In the genomic region with DNA sequence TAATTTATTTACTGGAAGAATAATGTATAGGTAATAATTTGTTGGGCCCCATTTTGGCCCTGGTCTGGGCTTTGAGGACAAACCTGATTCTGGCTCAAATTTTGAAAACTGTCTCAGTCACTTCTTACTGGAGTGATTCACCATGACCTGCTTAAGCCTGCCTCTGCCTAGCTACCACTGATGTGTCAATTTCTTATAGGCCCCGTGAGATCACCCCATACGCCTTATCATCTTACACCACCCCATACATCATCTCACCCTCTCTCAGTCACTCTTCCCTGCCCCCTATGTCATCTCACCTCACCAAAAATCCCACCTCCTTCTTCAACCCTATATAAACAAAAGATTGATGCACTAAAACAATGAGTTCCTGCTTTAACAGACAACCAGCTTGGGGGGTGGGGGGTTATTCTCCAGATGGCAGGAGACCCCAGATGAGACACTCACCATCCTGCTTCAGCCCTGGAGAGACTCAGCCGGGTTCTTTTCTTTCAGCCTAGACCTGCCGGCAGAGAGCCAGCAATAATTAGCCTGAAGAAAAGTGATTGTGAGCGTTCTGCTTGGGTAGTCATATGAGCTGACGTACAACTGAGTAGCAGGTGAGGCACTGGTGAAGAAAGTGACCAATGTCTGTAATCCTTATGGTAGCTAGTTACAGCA, we compare ENCODE assay signal across 23 mouse cellular contexts.
A peak's percentile ranks its signal among the peaks of the same experiment; 100 is the strongest.
DNase-seq lines count a peak whose midpoint lies in the region; TF ChIP-seq lines count a peak whose summit lies in the region.
"Had no signal": no experiment of that assay in that cellular context is flagged by ENCODE, and none has a peak within 500 bp of the region (broad histone marks: within the 10 kb centered on the region; RNA-seq: fewer than 3 reads in every experiment).

No protein-coding gene starts in this region.

- DNase-seq in spleen, adult 12 weeks (ENCODE audit: low spot score), result peak; percentile 8
- no peak for DNase-seq in spleen, postnatal 14 days (ENCODE audit: low spot score in 2 of 2)
- DNase-seq in A20 (ENCODE audit: low read depth, low spot score), result peak; percentile 87
- DNase-seq in B cell, adult 2 months, result peak; percentile 15 to 38
- DNase-seq in retina, postnatal 1 day, result peak; percentile 9
- DNase-seq in heart, adult 8-10 months (ENCODE audit: low spot score), result no peak
- no peak for DNase-seq in lung, adult 2 months
- DNase-seq: adrenal gland, adult 2 months; adrenal gland, postnatal 25 days; cerebellum, adult 11-12 months; cerebellum, adult 8-10 months; cerebellum, postnatal 36 days; embryo, embryonic 11 days; gastrocnemius, postnatal 10 days; gastrocnemius, postnatal 36 days; heart, adult 2 months had no signal

- H3K4me1 ChIP-seq in lung, adult 2 months (ENCODE audit: control insufficient read depth, insufficient read depth, low read length), result no peaks in the 10 kb centered on the region
- H3K4me1 ChIP-seq: embryonic facial prominence, embryonic 10.5 days; embryonic facial prominence, embryonic 13.5 days; forebrain, embryonic 12.5 days; forebrain, embryonic 15.5 days; hindbrain, embryonic 12.5 days; hindbrain, embryonic 15.5 days had no signal

- WGBS in lung, adult 2 months, result 75% methylated on average over 6 of the region's 6 CpGs

- TF ChIP-seq CTCF in lung, adult 2 months (IDR thresholded peaks at IDR 0.05; ENCODE audit: insufficient read depth, low read length), result no peak

- no peak for TF ChIP-seq POLR2A in lung, adult 2 months (IDR thresholded peaks at IDR 0.05; ENCODE audit: borderline replicate concordance, extremely low read depth, low read depth, low read length)

- no peak overlapping the region for H3K4me3 ChIP-seq in lung, adult 2 months (replicated peaks; ENCODE audit: extremely low read depth, low read depth, low read length)
- H3K4me3 ChIP-seq: embryonic facial prominence, embryonic 10.5 days; embryonic facial prominence, embryonic 13.5 days; erythroblast, embryonic 14.5 days; forebrain, embryonic 12.5 days; forebrain, embryonic 15.5 days; heart, adult 2 months; hindbrain, embryonic 12.5 days; hindbrain, embryonic 15.5 days had no signal

Comparison
In these comparisons a context has a peak if more than half of its experiments do, and no peak if none do; other contexts are left out.
1. DNase-seq: peak in spleen, adult 12 weeks (single experiment), A20 (single experiment), B cell, adult 2 months (2 of 2) and retina, postnatal 1 day (single experiment); none in spleen, postnatal 14 days (0 of 2), heart, adult 8-10 months (single experiment) and lung, adult 2 months (single experiment).